Mouse (Mus musculus): ENCODE data around the gene Drc1. TPM values are rescaled to one million over a fixed set of nuclear protein-coding genes. Genes with fewer than 3 reads are reported as not detected.

Gene Drc1
- polyA plus RNA-seq, 1 experiment from 2014 or later: 1.7 TPM

- Histone ChIP-seq H3K27ac (ENCODE audit: low read depth, low read length) (no peak overlapping the region), H3K4me3 (ENCODE audit: low read depth, low read length) (no peak overlapping the region), H3K36me3 (ENCODE audit: control insufficient read depth, insufficient read depth, low read length) (0 out of 2 replicates have a peak, but pooled peaks cover 6% of the 10 kb centered on the region), H3K4me2 (no peak overlapping the region), H3K9me3 (ENCODE audit: control insufficient read depth, low read length) (no peaks in the 10 kb centered on the region), H3K4me1 (replicated peaks; ENCODE audit: control insufficient read depth, insufficient read depth, low read length) (peaks cover 29% of the 10 kb centered on the region), H3K27me3 (replicated peaks; ENCODE audit: control insufficient read depth, insufficient read depth, low read length) (no peaks in the 10 kb centered on the region), H3K9ac (ENCODE audit: low read depth, low read length) (no peak overlapping the region)
- WGBS: 54% methylated on average over 1 of the region's 1 CpGs
- ATAC-seq (replicated peaks; ENCODE audit: low FRiP score) (no peak), DNase-seq (ENCODE audit: low spot score) (no peak)
These were observed 38.8 kb upstream of the Drc1 start for GRCm38 (mm10) chr5:30242410-30242809.

DNA sequence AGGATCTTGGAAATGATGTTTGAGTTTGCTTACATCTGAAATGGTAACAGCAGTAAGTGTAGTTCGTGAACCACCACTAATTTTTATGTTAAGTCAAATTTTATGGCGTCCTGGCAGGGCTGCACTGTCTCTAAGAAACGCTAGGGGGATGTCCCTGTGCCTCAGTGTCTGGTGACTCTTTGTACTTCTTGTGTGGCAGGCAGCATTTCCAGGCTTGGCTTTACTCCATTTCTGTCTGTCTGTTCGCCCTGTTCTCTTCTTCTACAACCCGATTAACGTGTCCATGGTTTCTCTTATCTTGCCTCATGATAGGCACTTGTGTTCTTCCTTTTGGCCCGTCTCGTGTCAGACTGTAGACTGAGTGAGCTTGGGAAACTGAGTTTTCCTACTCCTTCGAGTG lies 37.4 kb upstream of the Drc1 start:
- Histone ChIP-seq H3K27me3 (replicated peaks; ENCODE audit: control insufficient read depth, insufficient read depth, low read length) (no peaks in the 10 kb centered on the region), H3K4me1 (replicated peaks; ENCODE audit: control insufficient read depth, insufficient read depth, low read length) (peaks cover 29% of the 10 kb centered on the region), H3K9me3 (ENCODE audit: control insufficient read depth, low read length) (no peaks in the 10 kb centered on the region), H3K27ac (ENCODE audit: low read depth, low read length) (no peak overlapping the region), H3K9ac (ENCODE audit: low read depth, low read length) (no peak overlapping the region), H3K4me2 (no peak overlapping the region), H3K36me3 (ENCODE audit: control insufficient read depth, insufficient read depth, low read length) (no peaks in the 10 kb centered on the region), H3K4me3 (ENCODE audit: low read depth, low read length) (no peak overlapping the region)
- 42% methylated on average over 9 of the region's 9 CpGs for WGBS
- DNase-seq (ENCODE audit: low spot score) (no peak), ATAC-seq (replicated peaks; ENCODE audit: low FRiP score) (no peak)

DNA sequence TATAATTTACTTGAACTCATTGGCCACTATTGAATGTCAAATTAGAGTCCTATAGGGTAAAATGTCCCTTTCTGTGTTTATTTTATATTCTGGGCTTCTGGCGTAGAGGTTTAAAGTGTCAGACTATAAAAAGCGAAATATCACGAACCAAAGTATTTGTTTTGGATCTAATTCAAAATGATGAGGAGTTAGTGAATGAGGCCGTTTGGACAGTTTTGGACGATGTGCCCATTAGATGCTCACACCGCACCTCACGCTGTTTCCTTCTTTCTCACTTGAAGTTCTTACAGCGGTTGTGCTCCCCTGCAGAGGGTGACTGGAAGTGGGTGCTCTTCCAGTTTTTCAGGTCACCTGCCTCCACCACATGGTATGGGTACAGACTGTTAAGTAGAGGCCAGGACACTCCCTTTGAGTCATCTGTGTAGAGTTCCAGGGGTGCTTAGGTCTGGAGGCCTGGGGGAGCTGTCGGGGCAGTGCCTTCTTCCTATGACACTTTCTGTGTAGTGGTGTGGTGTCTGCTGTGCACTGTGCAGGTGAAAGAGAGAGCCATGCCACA lies 35.2 kb upstream of the Drc1 start:
- H3K9me3 ChIP-seq (ENCODE audit: control insufficient read depth, low read length): no peaks in the 10 kb centered on the region
- DNase-seq (ENCODE audit: low spot score) (no peak), ATAC-seq (replicated peaks; ENCODE audit: low FRiP score) (no peak)
- H3K27ac ChIP-seq (ENCODE audit: low read depth, low read length): no peak overlapping the region
- H3K27me3 ChIP-seq (replicated peaks; ENCODE audit: control insufficient read depth, insufficient read depth, low read length): no peaks in the 10 kb centered on the region
- H3K4me1 ChIP-seq (replicated peaks; ENCODE audit: control insufficient read depth, insufficient read depth, low read length): peaks cover 27% of the 10 kb centered on the region
- peaks cover 6% of the 10 kb centered on the region; the same call in 1 of the 2 replicates for H3K36me3 ChIP-seq (ENCODE audit: control insufficient read depth, insufficient read depth, low read length)
- no peak overlapping the region for H3K4me3 ChIP-seq (ENCODE audit: low read depth, low read length)
- no peak overlapping the region for H3K9ac ChIP-seq (ENCODE audit: low read depth, low read length)
- H3K4me2 ChIP-seq: no peak overlapping the region
- WGBS: 92% methylated on average over 9 of the region's 9 CpGs

- WGBS: 93% methylated on average over 1 of the region's 1 CpGs
- peaks cover 17% of the 10 kb centered on the region for H3K4me1 ChIP-seq (replicated peaks; ENCODE audit: control insufficient read depth, insufficient read depth, low read length)
- no peak overlapping the region for H3K4me3 ChIP-seq (ENCODE audit: low read depth, low read length)
- peaks cover 10% of the 10 kb centered on the region for H3K36me3 ChIP-seq (ENCODE audit: control insufficient read depth, insufficient read depth, low read length)
- H3K27ac ChIP-seq (ENCODE audit: low read depth, low read length): no peak overlapping the region
- H3K9ac ChIP-seq (ENCODE audit: low read depth, low read length): no peak overlapping the region
- H3K4me2 ChIP-seq: no peak overlapping the region
- H3K9me3 ChIP-seq (ENCODE audit: control insufficient read depth, low read length): no peaks in the 10 kb centered on the region
- ATAC-seq (replicated peaks; ENCODE audit: low FRiP score) (no peak), DNase-seq (ENCODE audit: low spot score) (no peak)
- H3K27me3 ChIP-seq (replicated peaks; ENCODE audit: control insufficient read depth, insufficient read depth, low read length): no peaks in the 10 kb centered on the region
These were observed 33.5 kb upstream of the Drc1 start for GRCm38 (mm10) chr5:30247666-30248065.

DNA sequence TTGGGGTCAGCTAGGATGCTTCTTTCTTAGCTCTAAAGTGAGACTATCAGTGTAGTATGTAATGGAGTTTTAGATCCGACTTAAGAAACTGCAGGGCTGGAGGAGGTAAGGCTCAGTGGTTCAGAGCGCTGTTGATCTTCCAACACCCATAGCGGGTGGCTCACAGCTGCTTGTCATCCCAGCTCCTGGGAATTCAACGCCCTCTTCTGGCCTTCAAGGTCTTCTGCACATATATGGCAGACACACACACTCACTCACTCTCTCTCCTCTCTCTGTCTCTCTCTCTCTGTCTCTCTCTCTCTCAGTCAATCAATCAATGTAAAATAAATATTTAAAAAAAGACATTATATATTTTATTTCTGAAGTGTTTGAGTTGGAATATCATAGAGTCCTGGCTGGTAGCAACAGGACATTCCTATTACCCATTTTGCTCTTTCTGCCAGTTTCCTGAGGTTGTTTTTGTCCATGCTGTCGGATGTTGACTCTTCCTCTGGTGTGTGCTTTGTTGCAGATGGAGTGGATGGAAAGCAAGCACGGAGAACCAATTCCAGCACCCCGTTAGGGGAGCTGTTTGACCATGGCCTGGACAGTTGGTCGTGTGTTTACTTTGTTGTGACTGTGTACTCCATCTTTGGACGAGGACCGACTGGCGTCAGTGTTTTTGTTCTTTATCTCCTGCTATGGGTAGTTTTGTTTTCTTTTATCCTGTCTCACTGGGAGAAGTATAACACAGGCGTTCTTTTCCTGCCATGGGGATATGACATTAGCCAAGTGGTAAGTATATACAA lies 25.4 kb upstream of the Drc1 start:
- DNase-seq (ENCODE audit: low spot score) (no peak), ATAC-seq (replicated peaks; ENCODE audit: low FRiP score) (no peak)
- Histone ChIP-seq H3K9ac (ENCODE audit: low read depth, low read length) (no peak overlapping the region), H3K9me3 (ENCODE audit: control insufficient read depth, low read length) (no peaks in the 10 kb centered on the region), H3K27ac (ENCODE audit: low read depth, low read length) (peak overlapping the region; percentile 52; the same call in 1 of the 2 replicates), H3K4me1 (replicated peaks; ENCODE audit: control insufficient read depth, insufficient read depth, low read length) (no peaks in the 10 kb centered on the region), H3K4me3 (ENCODE audit: low read depth, low read length) (no peak overlapping the region), H3K27me3 (replicated peaks; ENCODE audit: control insufficient read depth, insufficient read depth, low read length) (no peaks in the 10 kb centered on the region), H3K36me3 (ENCODE audit: control insufficient read depth, insufficient read depth, low read length) (peaks cover 23% of the 10 kb centered on the region), H3K4me2 (no peak overlapping the region)
- 83% methylated on average over 12 of the region's 12 CpGs for WGBS

DNA sequence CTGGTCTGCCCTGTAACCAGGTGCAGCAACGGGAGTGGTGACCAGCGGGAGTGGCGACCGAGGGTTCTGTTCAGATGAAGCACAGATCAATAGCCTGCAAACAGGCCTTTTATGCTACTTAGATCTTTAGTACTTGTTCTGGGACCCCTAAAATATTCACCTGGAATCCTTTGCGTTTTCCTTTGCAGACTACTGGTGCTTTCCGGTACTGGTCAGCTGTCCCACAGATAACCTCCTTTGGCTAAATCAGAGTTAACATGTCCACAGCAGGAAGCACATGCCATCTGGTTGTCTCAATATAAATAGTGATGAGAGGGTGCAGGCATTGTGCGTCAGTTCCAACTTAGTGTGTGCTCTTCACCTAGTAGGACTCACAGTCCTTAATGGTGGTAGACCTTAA lies 22.4 kb upstream of the Drc1 start:
- no peak overlapping the region for H3K27ac ChIP-seq (ENCODE audit: low read depth, low read length)

DNA sequence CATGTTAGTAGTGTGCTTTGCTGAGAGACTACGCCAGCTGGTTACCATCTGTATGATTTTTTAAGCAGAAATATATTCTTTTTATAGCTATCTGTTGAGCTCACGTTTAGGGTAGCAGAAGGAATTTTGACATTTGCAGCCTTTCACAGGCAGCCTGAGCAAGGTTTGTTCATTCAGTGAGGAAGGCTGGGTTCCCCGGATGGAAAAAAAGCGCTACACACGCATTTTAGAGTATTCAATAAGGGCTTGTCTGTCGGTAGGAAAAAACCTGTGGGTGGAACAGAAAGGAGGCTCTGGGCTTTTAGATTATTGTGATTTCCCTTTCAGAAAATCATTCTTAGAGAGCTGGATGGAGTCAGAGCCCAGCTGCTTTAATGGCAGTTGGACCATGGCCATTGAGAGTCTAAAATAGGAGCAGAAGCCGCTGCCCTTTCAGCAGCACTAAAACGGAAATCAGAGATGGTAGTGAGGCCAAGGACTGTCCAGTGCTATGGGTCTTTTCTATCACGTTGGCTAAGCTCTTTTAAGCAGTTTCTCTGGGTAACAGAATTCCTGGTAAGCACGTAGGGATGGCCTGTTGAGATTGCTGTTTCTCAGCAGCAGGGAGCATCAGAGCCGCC lies 10.5 kb upstream of the Drc1 start:
- no peak overlapping the region for H3K9ac ChIP-seq (ENCODE audit: low read depth, low read length)
- DNase-seq (ENCODE audit: low spot score): no peak
- H3K4me2 ChIP-seq: no peak overlapping the region
- 84% methylated on average over 11 of the region's 11 CpGs for WGBS
- no peak overlapping the region for H3K4me3 ChIP-seq (ENCODE audit: low read depth, low read length)
- no peaks in the 10 kb centered on the region for H3K9me3 ChIP-seq (ENCODE audit: control insufficient read depth, low read length)
- ATAC-seq (replicated peaks; ENCODE audit: low FRiP score): no peak
- no peaks in the 10 kb centered on the region for H3K4me1 ChIP-seq (replicated peaks; ENCODE audit: control insufficient read depth, insufficient read depth, low read length)
- H3K27me3 ChIP-seq (replicated peaks; ENCODE audit: control insufficient read depth, insufficient read depth, low read length): no peaks in the 10 kb centered on the region
- no peak overlapping the region for H3K27ac ChIP-seq (ENCODE audit: low read depth, low read length)
- H3K36me3 ChIP-seq (ENCODE audit: control insufficient read depth, insufficient read depth, low read length): peaks cover 8% of the 10 kb centered on the region

More for the DNA sequence above, 22.4 kb upstream of the Drc1 start:
- DNase-seq (ENCODE audit: low spot score) (no peak), ATAC-seq (replicated peaks; ENCODE audit: low FRiP score) (no peak)
- H3K36me3 ChIP-seq (ENCODE audit: control insufficient read depth, insufficient read depth, low read length): peaks cover 18% of the 10 kb centered on the region; the same call in 1 of the 2 replicates
- H3K4me1 ChIP-seq (replicated peaks; ENCODE audit: control insufficient read depth, insufficient read depth, low read length): no peaks in the 10 kb centered on the region
- 87% methylated on average over 7 of the region's 7 CpGs for WGBS
- H3K4me3 ChIP-seq (ENCODE audit: low read depth, low read length): no peak overlapping the region
- no peaks in the 10 kb centered on the region for H3K9me3 ChIP-seq (ENCODE audit: control insufficient read depth, low read length)
- H3K4me2 ChIP-seq: no peak overlapping the region
- no peak overlapping the region for H3K9ac ChIP-seq (ENCODE audit: low read depth, low read length)
- H3K27me3 ChIP-seq (replicated peaks; ENCODE audit: control insufficient read depth, insufficient read depth, low read length): no peaks in the 10 kb centered on the region

- DNase-seq (ENCODE audit: low spot score) (no peak), ATAC-seq (replicated peaks; ENCODE audit: low FRiP score) (no peak)
- Histone ChIP-seq H3K27ac (ENCODE audit: low read depth, low read length) (no peak overlapping the region), H3K9ac (ENCODE audit: low read depth, low read length) (no peak overlapping the region), H3K4me3 (ENCODE audit: low read depth, low read length) (no peak overlapping the region), H3K4me1 (replicated peaks; ENCODE audit: control insufficient read depth, insufficient read depth, low read length) (no peaks in the 10 kb centered on the region), H3K9me3 (ENCODE audit: control insufficient read depth, low read length) (no peaks in the 10 kb centered on the region), H3K27me3 (replicated peaks; ENCODE audit: control insufficient read depth, insufficient read depth, low read length) (no peaks in the 10 kb centered on the region), H3K36me3 (ENCODE audit: control insufficient read depth, insufficient read depth, low read length) (peaks cover 3% of the 10 kb centered on the region), H3K4me2 (no peak overlapping the region)
- WGBS: 86% methylated on average over 11 of the region's 11 CpGs
These were observed 9.4 kb upstream of the Drc1 start for GRCm38 (mm10) chr5:30271599-30272281.

Measured in liver, embryonic 11.5 days (tissue).